Mouse (Mus musculus) MEL (cell line): ENCODE results near the gene Ryk. TPM values are rescaled to one million over a fixed set of nuclear protein-coding genes. Genes with fewer than 3 reads are reported as not detected.

Experiments used
- DNase-seq: peaks from one replicate; pipeline ENCODE4 v3.0.0; 2011; ENCODE audit warnings: low read depth, low spot score
- H3K27ac ChIP-seq: 2 replicates; pipeline ENCODE4 v1.5.1; 2012; ENCODE audit warnings: low read depth, mild to moderate bottlenecking, control low read depth, low read length, moderate library complexity; ENCODE audit not compliant: control insufficient read depth
- H3K27me3 ChIP-seq, 2 experiments: fragments of 150-350 bp in 1 of 2; sonication (generic) in 1 of 2; 2 replicates each; pipeline ENCODE4 v1.6.1; 2012; ENCODE audit warnings: low read length in 2 of 2, mild to moderate bottlenecking in 2 of 2, improper control_type of control experiment in 1 of 2, moderate library complexity in 1 of 2; ENCODE audit not compliant: insufficient read depth in 2 of 2, control insufficient read depth in 1 of 2
- H3K36me3 ChIP-seq, 2 experiments: 2 replicates each; pipeline ENCODE4 v1.6.1; 2012 to 2014; ENCODE audit warnings: low read length in 2 of 2, improper control_type of control experiment in 1 of 2, inconsistent platforms in 1 of 2, mild to moderate bottlenecking in 1 of 2; ENCODE audit not compliant: insufficient read depth in 2 of 2, control insufficient read depth in 1 of 2
- H3K4me1 ChIP-seq, 2 experiments: fragments of 150-350 bp in 1 of 2; sonication (generic) in 1 of 2; 2 replicates each; pipeline ENCODE4 v1.6.1; 2012; ENCODE audit warnings: low read length in 2 of 2, improper control_type of control experiment in 1 of 2, mild to moderate bottlenecking in 1 of 2; ENCODE audit not compliant: insufficient read depth in 2 of 2, control insufficient read depth in 1 of 2
- H3K4me3 ChIP-seq, 2 experiments: fragments of 150-350 bp in 1 of 2; sonication (generic) in 1 of 2; 2 replicates each; pipeline ENCODE4 v1.5.1; 2012; ENCODE audit warnings: low read depth in 2 of 2, low read length in 2 of 2, mild to moderate bottlenecking in 2 of 2, moderate library complexity in 2 of 2, control low read depth in 1 of 2, improper control_type of control experiment in 1 of 2; ENCODE audit not compliant: control insufficient read depth in 1 of 2, insufficient read depth in 1 of 2
- H3K79me2 ChIP-seq: 2 replicates; pipeline ENCODE4 v1.6.1; 2012; ENCODE audit warnings: mild to moderate bottlenecking, low read length, moderate library complexity; ENCODE audit not compliant: control insufficient read depth, poor library complexity, insufficient read depth
- H3K9ac ChIP-seq: 2 replicates; pipeline ENCODE4 v1.6.1; 2012; ENCODE audit warnings: low read depth, mild to moderate bottlenecking, control low read depth, low read length, moderate library complexity; ENCODE audit not compliant: control insufficient read depth, poor library complexity, severe bottlenecking
- H3K9me3 ChIP-seq: fragments of 150-350 bp; sonication (generic); replicated peaks from 2 replicates; pipeline ENCODE4 v1.6.1; 2012; ENCODE audit warnings: mild to moderate bottlenecking, low read length, improper control_type of control experiment, moderate library complexity; ENCODE audit not compliant: insufficient read depth
- BHLHE40 ChIP-seq: IDR thresholded peaks from 2 replicates; pipeline ENCODE4 v1.6.1; 2012; ENCODE audit warnings: low read depth, mild to moderate bottlenecking, inconsistent platforms, low read length, improper control_type of control experiment, borderline replicate concordance
- CHD1 ChIP-seq: IDR thresholded peaks from 2 replicates; pipeline ENCODE4 v1.6.1; 2012; ENCODE audit warnings: low read depth, mild to moderate bottlenecking, inconsistent platforms, low read length, improper control_type of control experiment
- CTCF ChIP-seq, 3 experiments: IDR thresholded peaks in 2 of 3; conservative IDR thresholded peaks in 1 of 3; 2 replicates each; pipeline ENCODE4 v1.5.1; 2011 to 2012; ENCODE audit warnings: low read length in 3 of 3, low read depth in 2 of 3, mild to moderate bottlenecking in 2 of 3, improper control_type of control experiment in 1 of 3, inconsistent platforms in 1 of 3, mixed read lengths in 1 of 3, moderate library complexity in 1 of 3; ENCODE audit not compliant: control insufficient read depth in 1 of 3, insufficient read depth in 1 of 3, poor library complexity in 1 of 3, severe bottlenecking in 1 of 3
- KAT2A ChIP-seq: conservative IDR thresholded peaks from 2 replicates; pipeline ENCODE4 v1.6.1; 2012; ENCODE audit warnings: low read depth, low read length, improper control_type of control experiment, inconsistent platforms
- MAZ ChIP-seq: IDR thresholded peaks from 2 replicates; pipeline ENCODE4 v1.6.1; 2012; ENCODE audit warnings: low read depth, mild to moderate bottlenecking, inconsistent platforms, low read length, improper control_type of control experiment
- MEF2A ChIP-seq: IDR thresholded peaks from 2 replicates; pipeline ENCODE4 v1.6.1; 2014; ENCODE audit warnings: low read depth, mild to moderate bottlenecking, inconsistent platforms, low read length, improper control_type of control experiment; ENCODE audit not compliant: poor library complexity, insufficient replicate concordance, severe bottlenecking; ENCODE audit errors: extremely low read depth
- MYB ChIP-seq: IDR thresholded peaks from 2 replicates; pipeline ENCODE4 v1.6.1; 2011; ENCODE audit warnings: mild to moderate bottlenecking, low read depth, low read length, improper control_type of control experiment
- NRF1 ChIP-seq: IDR thresholded peaks from 2 replicates; pipeline ENCODE4 v1.6.1; 2014; ENCODE audit warnings: low read depth, mild to moderate bottlenecking, inconsistent platforms, low read length, improper control_type of control experiment, moderate library complexity; ENCODE audit not compliant: poor library complexity, insufficient read depth, severe bottlenecking
- POLR2AphosphoS5 ChIP-seq: IDR thresholded peaks from 2 replicates; pipeline ENCODE4 v1.6.1; 2012; ENCODE audit warnings: low read depth, borderline replicate concordance, mild to moderate bottlenecking, inconsistent platforms, low read length, moderate library complexity, mixed read lengths
- RAD21 ChIP-seq: IDR thresholded peaks from 2 replicates; pipeline ENCODE4 v1.6.1; 2011; ENCODE audit warnings: mild to moderate bottlenecking, low read depth, low read length, improper control_type of control experiment
- USF2 ChIP-seq, 2 experiments: IDR thresholded peaks; 2 replicates each; pipeline ENCODE4 v1.6.1; 2011 to 2012; ENCODE audit warnings: improper control_type of control experiment in 2 of 2, low read length in 2 of 2, borderline replicate concordance in 1 of 2, inconsistent platforms in 1 of 2, low read depth in 1 of 2, mild to moderate bottlenecking in 1 of 2; ENCODE audit not compliant: insufficient read depth in 1 of 2
- polyA plus RNA-seq, 2 experiments: library from polyadenylated mRNA; stranded (reverse) in 1 of 2; unstranded in 1 of 2; fragments of >175 nt in 1 of 2; fragments of >200 nt in 1 of 2; gene quantifications; 2 replicates each; pipeline versions ENCODE4 v1.2.1 to v1.2.4; 2012; ENCODE audit warnings: low replicate concordance in 2 of 2, low read depth in 1 of 2; ENCODE audit not compliant: insufficient read length in 2 of 2, insufficient read depth in 1 of 2, missing spikeins in 1 of 2
- total RNA-seq: library from RNA; depleted of rRNA; stranded (reverse); fragments of 300-350 nt; gene quantifications from 2 replicates; pipeline ENCODE4 v1.2.3, GENCODE M21; 2012

Ryk gene
- total and polyA plus RNA-seq, 3 experiments = 46.0 to 47.3 (median 46.4) TPM

DNA sequence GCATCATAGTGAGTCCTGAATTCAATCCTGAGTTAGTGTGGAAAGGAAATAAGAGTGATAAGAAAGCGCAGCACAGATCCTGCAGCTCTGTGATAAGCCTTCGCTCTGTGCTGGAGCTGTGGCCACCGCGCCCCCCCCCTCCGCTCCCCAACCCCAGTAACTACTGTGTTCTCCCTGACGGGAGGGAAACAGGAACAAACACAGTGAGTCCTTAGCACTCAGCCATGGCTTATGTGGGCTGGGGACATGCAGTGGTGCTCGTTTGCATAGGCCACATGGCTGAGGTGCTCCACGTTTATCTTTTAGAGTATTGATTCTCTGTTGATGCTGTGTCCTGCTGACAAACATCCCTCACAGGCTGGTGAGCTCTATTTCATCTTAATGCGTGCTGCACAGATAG lies 55.4 kb downstream of the Ryk start (continued):
- TF ChIP-seq CTCF (IDR thresholded peaks at IDR 0.05 in 2 of 3, conservative IDR thresholded peaks at IDR 0.05 in 1 of 3; ENCODE audit: control insufficient read depth in 1 of 3, insufficient read depth in 1 of 3, low read depth in 2 of 3, low read length in 3 of 3, poor library complexity in 1 of 3, severe bottlenecking in 1 of 3) (no peak), BHLHE40 (no peak; the same call in 1 of the 2 replicates), POLR2AphosphoS5 (no peak), MYB (no peak), USF2 (IDR thresholded peaks at IDR 0.05; ENCODE audit: borderline replicate concordance in 1 of 2, insufficient read depth in 1 of 2, low read depth in 1 of 2, low read length in 2 of 2) (no peak), NRF1 (no peak), MEF2A (no peak), MAZ (no peak; the same call in 1 of the 2 replicates), CHD1 (no peak)
- TF ChIP-seq, all 39 proteins: peak for 10

- DNase-seq = no peak
- Histone ChIP-seq H3K9ac (no peak overlapping the region), H3K79me2 (no peaks in the 10 kb centered on the region), H3K4me1 (peaks cover 7 to 8% of the 10 kb centered on the region in 2 experiments), H3K4me3 (no peak overlapping the region), H3K36me3 (peaks cover 12 to 14% of the 10 kb centered on the region in 2 experiments), H3K27ac (no peak overlapping the region), H3K27me3 (no peaks in the 10 kb centered on the region), H3K9me3 (no peaks in the 10 kb centered on the region)
- no peak for TF ChIP-seq RAD21
These were observed 58.0 kb downstream of the Ryk start for GRCm38 (mm10) chr9:102892480-102893355.

GRCm38 (mm10) chr9:102893356-102893870 lies 58.7 kb downstream of the Ryk start:
- Histone ChIP-seq H3K4me3 (no peak overlapping the region), H3K27me3 (no peaks in the 10 kb centered on the region), H3K4me1 (peaks cover 7 to 8% of the 10 kb centered on the region in 2 experiments), H3K27ac (no peak overlapping the region), H3K9ac (no peak overlapping the region), H3K79me2 (no peaks in the 10 kb centered on the region), H3K36me3 (peaks cover 12 to 15% of the 10 kb centered on the region in 2 experiments), H3K9me3 (no peaks in the 10 kb centered on the region)
- DNase-seq = no peak
- TF ChIP-seq KAT2A = no peak
